Comparison of ENCODE assay signal across 9 mouse cellular contexts in the genomic region with DNA sequence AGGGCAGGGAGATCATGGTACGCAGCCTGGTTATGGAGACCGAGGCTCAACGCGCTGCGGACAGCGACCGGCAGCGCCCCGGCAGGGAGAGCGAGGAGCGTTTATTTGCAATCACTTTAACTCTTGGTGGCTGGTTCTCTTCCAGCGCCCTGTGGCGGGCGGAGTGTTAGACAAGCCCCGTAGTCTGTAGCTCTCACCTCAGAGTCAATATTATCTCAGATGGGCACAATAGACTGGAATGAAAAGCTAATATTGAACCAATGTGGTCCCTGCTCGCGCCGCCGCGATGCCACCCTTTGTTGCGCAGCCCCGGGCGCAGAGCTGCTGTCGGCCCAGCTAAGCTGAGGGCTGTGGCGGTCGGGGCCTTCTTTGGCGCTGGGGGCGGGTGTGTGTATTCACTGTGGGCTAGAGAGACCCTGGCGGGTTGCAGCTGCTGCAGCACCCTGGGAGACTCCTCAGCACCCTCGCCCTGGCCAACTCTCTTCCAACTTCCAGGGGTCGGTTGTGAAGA. TPM values are rescaled to one million over a fixed set of nuclear protein-coding genes. Genes with fewer than 3 reads are reported as not detected.
DNase-seq lines count a peak whose midpoint lies in the region; ATAC-seq lines count a peak whose summit lies in the region.
"Had no signal": no experiment of that assay in that cellular context is flagged by ENCODE, and none has a peak within 500 bp of the region (broad histone marks: within the 10 kb centered on the region; RNA-seq: fewer than 3 reads in every experiment).

No protein-coding gene starts in this region.

- H3K9ac ChIP-seq in kidney, embryonic 15.5 days: peak overlapping the region; percentile 8; the same call in 1 of the 2 replicates
- no peak overlapping the region for H3K9ac ChIP-seq in midbrain, embryonic 15.5 days

- H3K4me1 ChIP-seq in kidney, embryonic 15.5 days: peaks cover 32% of the 10 kb centered on the region
- peaks cover 7% of the 10 kb centered on the region for H3K4me1 ChIP-seq in hindbrain, embryonic 10.5 days (replicated peaks)
- peaks cover 14% of the 10 kb centered on the region for H3K4me1 ChIP-seq in midbrain, embryonic 15.5 days

- no peak; the same call in 1 of the 2 replicates for ATAC-seq in kidney, embryonic 15.5 days (replicated peaks; ENCODE audit: low FRiP score)
- ATAC-seq in midbrain, embryonic 15.5 days (replicated peaks): no peak

- no peak for DNase-seq in kidney, adult 9 months
- DNase-seq in embryo, embryonic 9.5 days (ENCODE audit: extremely low spot score): peak; percentile 71
- DNase-seq in hindbrain, embryonic 10.5 days (ENCODE audit: low spot score): peak; percentile 68
- DNase-seq in gastrocnemius, postnatal 25 days: no peak
- no peak for DNase-seq in cerebellum, postnatal 36 days
- no peak for DNase-seq in testis, postnatal 10 days (ENCODE audit: low spot score)

- WGBS in kidney, embryonic 15.5 days: 2% methylated on average over 31 of the region's 31 CpGs
- under 1% methylated on average over 31 of the region's 31 CpGs for WGBS in hindbrain, embryonic 10.5 days
- under 1% methylated on average over 31 of the region's 31 CpGs for WGBS in midbrain, embryonic 15.5 days

- peak overlapping the region; percentile 54 for H3K4me2 ChIP-seq in kidney, embryonic 15.5 days
- H3K4me2 ChIP-seq in midbrain, embryonic 15.5 days: peak overlapping the region; percentile 41

- H3K27ac ChIP-seq in kidney, embryonic 15.5 days: no peak overlapping the region
- no peak overlapping the region for H3K27ac ChIP-seq in hindbrain, embryonic 10.5 days
- no peak overlapping the region for H3K27ac ChIP-seq in midbrain, embryonic 15.5 days

- peaks cover 95% of the 10 kb centered on the region for H3K27me3 ChIP-seq in kidney, embryonic 15.5 days
- H3K27me3 ChIP-seq in hindbrain, embryonic 10.5 days (ENCODE audit: insufficient read depth, poor library complexity, severe bottlenecking): peaks cover 100% of the 10 kb centered on the region
- peaks cover 77% of the 10 kb centered on the region for H3K27me3 ChIP-seq in midbrain, embryonic 15.5 days (replicated peaks)

- no peaks in the 10 kb centered on the region for H3K9me3 ChIP-seq in kidney, embryonic 15.5 days (replicated peaks)
- no peaks in the 10 kb centered on the region for H3K9me3 ChIP-seq in hindbrain, embryonic 10.5 days
- no peaks in the 10 kb centered on the region for H3K9me3 ChIP-seq in midbrain, embryonic 15.5 days
- H3K9me3 ChIP-seq: megakaryocyte, embryonic 14.5 days had no signal

- no peaks in the 10 kb centered on the region for H3K36me3 ChIP-seq in kidney, embryonic 15.5 days
- H3K36me3 ChIP-seq in hindbrain, embryonic 10.5 days: no peaks in the 10 kb centered on the region
- no peaks in the 10 kb centered on the region for H3K36me3 ChIP-seq in midbrain, embryonic 15.5 days (replicated peaks)

- H3K4me3 ChIP-seq in kidney, embryonic 15.5 days (replicated peaks): peak overlapping the region; percentile 29
- peak overlapping the region; percentile 34 for H3K4me3 ChIP-seq in hindbrain, embryonic 10.5 days
- peak overlapping the region; percentile 18 for H3K4me3 ChIP-seq in midbrain, embryonic 15.5 days
- H3K4me3 ChIP-seq: megakaryocyte, embryonic 14.5 days had no signal

RNA-seq across cellular contexts. Expression of a gene that starts 6.7 kb away (rescaled TPM):
- polyA plus RNA-seq in kidney, embryonic 15.5 days (2015; fragmentation: Nextera tagmentation; extraction: Ambion mirVana): 38.8 TPM in 2 replicates
- 1.2 and 2.3 TPM in 2 replicates for polyA plus RNA-seq in hindbrain, embryonic 10.5 days (2016; fragmentation: Nextera tagmentation; extraction: Ambion mirVana)
- polyA plus RNA-seq in midbrain, embryonic 15.5 days (2015; fragmentation: Nextera tagmentation; extraction: Ambion mirVana): 15.5 and 18.2 TPM in 2 replicates
- 1 to 10 TPM; 1.4 TPM for total RNA-seq in gastrocnemius, postnatal 25 days (2021)

Comparison
In these comparisons a context has a peak if more than half of its experiments do, and no peak if none do; other contexts are left out.
1. DNase-seq: peak in embryo, embryonic 9.5 days (single experiment) and hindbrain, embryonic 10.5 days (single experiment); none in kidney, adult 9 months (single experiment), gastrocnemius, postnatal 25 days (single experiment), cerebellum, postnatal 36 days (0 of 2) and testis, postnatal 10 days (single experiment).
2. Peak in every context shown above with its lines, with median percentiles within 50 percentile points of each other: H3K4me3 ChIP-seq.